Mouse (Mus musculus) E14TG2a.4 (cell line): ENCODE measurements around the gene Abca4.

Experiments
- H3K27me3 ChIP-seq: 2 replicates; pipeline ENCODE4 v1.6.1; 2014; ENCODE audit warnings: low read length, control low read depth; ENCODE audit not compliant: insufficient read depth
- H3K36me3 ChIP-seq: 2 replicates; pipeline ENCODE4 v1.6.1; 2014; ENCODE audit warnings: low read length, control low read depth; ENCODE audit not compliant: insufficient read depth
- H3K4me1 ChIP-seq: replicated peaks from 2 replicates; pipeline ENCODE4 v1.6.1; 2014; ENCODE audit warnings: low read depth, low read length, control low read depth
- H3K4me3 ChIP-seq: replicated peaks from 2 replicates; pipeline ENCODE4 v1.5.1; 2014; ENCODE audit warnings: mild to moderate bottlenecking, low read length
- H3K9me3 ChIP-seq: 2 replicates; pipeline ENCODE4 v1.6.1; 2014; ENCODE audit warnings: low read length, control low read depth
- CTCF ChIP-seq: conservative IDR thresholded peaks from 2 replicates; pipeline ENCODE4 v1.5.1; 2014; ENCODE audit warnings: low read length
- NANOG ChIP-seq: IDR thresholded peaks from 2 replicates; pipeline ENCODE4 v1.6.1; 2014; ENCODE audit warnings: borderline replicate concordance, low read length, mixed read lengths
- POU5F1 ChIP-seq: IDR thresholded peaks from 2 replicates; pipeline ENCODE4 v1.6.1; 2014; ENCODE audit warnings: low read length, borderline replicate concordance

Gene Abca4

GRCm38 (mm10) chr3:122043102-122043501 is 1.1 kb upstream of the Abca4 start:
- Histone ChIP-seq H3K9me3 (no peaks in the 10 kb centered on the region), H3K27me3 (peaks cover 45% of the 10 kb centered on the region), H3K4me1 (peaks cover 36% of the 10 kb centered on the region), H3K4me3 (no peak overlapping the region), H3K36me3 (no peaks in the 10 kb centered on the region)
- no peak for TF ChIP-seq POU5F1
- TF ChIP-seq CTCF = no peak
- no peak for TF ChIP-seq NANOG

GRCm38 (mm10) chr3:122046187-122046620 is 2.0 kb downstream of the Abca4 start:
- peaks cover 63% of the 10 kb centered on the region for H3K4me1 ChIP-seq
- no peak overlapping the region for H3K4me3 ChIP-seq
- peaks cover 53% of the 10 kb centered on the region for H3K27me3 ChIP-seq
- H3K9me3 ChIP-seq = no peaks in the 10 kb centered on the region
- H3K36me3 ChIP-seq = no peaks in the 10 kb centered on the region
- no peak for TF ChIP-seq NANOG
- no peak for TF ChIP-seq POU5F1
- no peak for TF ChIP-seq CTCF

GRCm38 (mm10) chr3:122047402-122047801 is 3.2 kb downstream of the Abca4 start:
- no peaks in the 10 kb centered on the region for H3K9me3 ChIP-seq
- TF ChIP-seq POU5F1 (no peak), CTCF (no peak), NANOG (no peak)
- H3K36me3 ChIP-seq = no peaks in the 10 kb centered on the region
- H3K4me1 ChIP-seq = peaks cover 63% of the 10 kb centered on the region
- H3K27me3 ChIP-seq = peaks cover 58% of the 10 kb centered on the region
- H3K4me3 ChIP-seq = no peak overlapping the region

GRCm38 (mm10) chr3:122047921-122048861 is 3.9 kb downstream of the Abca4 start:
- H3K27me3 ChIP-seq = peaks cover 52% of the 10 kb centered on the region
- H3K4me3 ChIP-seq = peak overlapping the region; percentile 29; the same call in 1 of the 2 replicates
- TF ChIP-seq POU5F1 = no peak
- no peak for TF ChIP-seq CTCF
- TF ChIP-seq NANOG = no peak
- no peaks in the 10 kb centered on the region for H3K36me3 ChIP-seq
- H3K9me3 ChIP-seq = no peaks in the 10 kb centered on the region
- H3K4me1 ChIP-seq = peaks cover 63% of the 10 kb centered on the region

GRCm38 (mm10) chr3:122049158-122049557 is 4.9 kb downstream of the Abca4 start:
- Histone ChIP-seq H3K4me1 (peaks cover 59% of the 10 kb centered on the region), H3K36me3 (no peaks in the 10 kb centered on the region), H3K27me3 (peaks cover 44% of the 10 kb centered on the region), H3K4me3 (no peak overlapping the region), H3K9me3 (no peaks in the 10 kb centered on the region)
- TF ChIP-seq POU5F1 (no peak), CTCF (no peak), NANOG (no peak)

GRCm38 (mm10) chr3:122058439-122059198 is 14.4 kb downstream of the Abca4 start:
- H3K27me3 ChIP-seq = peaks cover 11% of the 10 kb centered on the region
- no peak overlapping the region for H3K4me3 ChIP-seq
- H3K36me3 ChIP-seq = no peaks in the 10 kb centered on the region
- no peaks in the 10 kb centered on the region for H3K9me3 ChIP-seq
- peaks cover 26% of the 10 kb centered on the region for H3K4me1 ChIP-seq
- no peak for TF ChIP-seq CTCF
- no peak for TF ChIP-seq POU5F1
- no peak for TF ChIP-seq NANOG

- H3K27me3 ChIP-seq = peaks cover 18% of the 10 kb centered on the region
- H3K9me3 ChIP-seq = no peaks in the 10 kb centered on the region
- no peak overlapping the region for H3K4me3 ChIP-seq
- no peaks in the 10 kb centered on the region for H3K36me3 ChIP-seq
- H3K4me1 ChIP-seq = no peaks in the 10 kb centered on the region
- no peak for TF ChIP-seq NANOG
- no peak for TF ChIP-seq CTCF
- no peak for TF ChIP-seq POU5F1
These were observed 18.3 kb downstream of the Abca4 start for GRCm38 (mm10) chr3:122062586-122062985.
